Mouse (Mus musculus) brain, embryonic 14.5 days (tissue): ENCODE results near the gene Ptprcap.

Source experiments
- CTCF ChIP-seq: fragments of 200-500 bp; IDR thresholded peaks from 2 replicates; pipeline ENCODE4 v1.5.1; 2012; ENCODE audit warnings: inconsistent platforms, mild to moderate bottlenecking, moderate library complexity, borderline replicate concordance; ENCODE audit not compliant: insufficient read depth, insufficient read length; ENCODE audit errors: extremely low read depth
- POLR2A ChIP-seq: fragments of 200-500 bp; IDR thresholded peaks from 2 replicates; pipeline ENCODE4 v1.6.1; 2012; ENCODE audit warnings: mild to moderate bottlenecking, inconsistent platforms, borderline replicate concordance; ENCODE audit not compliant: poor library complexity, insufficient read depth, insufficient read length, severe bottlenecking; ENCODE audit errors: extremely low read depth

- TF ChIP-seq CTCF = no peak
- TF ChIP-seq POLR2A = no peak
Observed at GRCm38 (mm10) chr19:4148819-4149218, 4.6 kb upstream of the Ptprcap start.
